Mouse (Mus musculus): ENCODE data around the gene Sbk2. TPM values are rescaled to one million over a fixed set of nuclear protein-coding genes. Genes with fewer than 3 reads are reported as not detected.
"Not testable (repeated sequence)": the region's sequence is repeated elsewhere in the genome, so short reads cannot be mapped to it uniquely, and the experiment has no call there.

The Sbk2 gene
- total RNA-seq (2021): 10 to 100 TPM; 22.4 to 28.7 TPM

GRCm38 (mm10) chr7:4964272-4964671 is at the start of gene Sbk2:
Gene Sbk2, minus strand, starts transcription at chr7:4964406.
- DNase-seq (ENCODE audit: low spot score): peak; percentile 59
- intact Hi-C loops (cut with DNase I): loop anchor here (2.0 kb wide), 1 partner anchor 21 kb away; no protein-coding TSS in a partner anchor

GRCm38 (mm10) chr7:5012681-5013513 is 48.7 kb upstream of the Sbk2 start:
- intact Hi-C loops (cut with DNase I): loop anchor here (5.0 kb wide), 3 partner anchors 39 to 196 kb away; partner anchors contain the start of gene Zfp580
- no peak for DNase-seq (ENCODE audit: low spot score)

GRCm38 (mm10) chr7:5008229-5008628 is 44.0 kb upstream of the Sbk2 start:
- no peak for DNase-seq (ENCODE audit: low spot score)
- intact Hi-C loops (cut with DNase I): no loop called here

GRCm38 (mm10) chr7:5002876-5003275 is 38.7 kb upstream of the Sbk2 start:
- intact Hi-C loops (cut with DNase I); DNase-seq (ENCODE audit: low spot score): not testable (repeated sequence)

GRCm38 (mm10) chr7:4999876-5000275 is 35.7 kb upstream of the Sbk2 start:
- intact Hi-C loops (cut with DNase I): no loop called here
- DNase-seq (ENCODE audit: low spot score): no peak

GRCm38 (mm10) chr7:4996934-4997333 is 32.7 kb upstream of the Sbk2 start:
- intact Hi-C loops (cut with DNase I): loop anchor here (2.0 kb wide), 1 partner anchor 54 kb away; the partner anchor contains the start of gene Zfp580
- no peak for DNase-seq (ENCODE audit: low spot score)

GRCm38 (mm10) chr7:4996003-4996895 is 32.0 kb upstream of the Sbk2 start, which contains the start of gene Zfp579:
Gene Zfp579, minus strand, starts transcription at chr7:4996158.
- DNase-seq (ENCODE audit: low spot score): peak; percentile 81
- intact Hi-C loops (cut with DNase I): loop anchor here (2.0 kb wide), 1 partner anchor 55 kb away; the partner anchor contains the start of gene Zfp580

GRCm38 (mm10) chr7:4995268-4996002 is 31.2 kb upstream of the Sbk2 start:
- intact Hi-C loops (cut with DNase I): loop anchor here (2.0 kb wide), 1 partner anchor 55 kb away; the partner anchor contains the start of gene Zfp580
- no peak for DNase-seq (ENCODE audit: low spot score)

GRCm38 (mm10) chr7:4993999-4994788 is 30.0 kb upstream of the Sbk2 start:
- DNase-seq (ENCODE audit: low spot score): no peak
- intact Hi-C loops (cut with DNase I): no loop called here

GRCm38 (mm10) chr7:4993347-4993998 is 29.3 kb upstream of the Sbk2 start:
- intact Hi-C loops (cut with DNase I): no loop called here
- no peak for DNase-seq (ENCODE audit: low spot score)

- DNase-seq (ENCODE audit: low spot score): no peak
- intact Hi-C loops (cut with DNase I): no loop called here
Measured at GRCm38 (mm10) chr7:4988250-4988649, 24.0 kb upstream of the Sbk2 start.

GRCm38 (mm10) chr7:4976832-4977231 is 12.6 kb upstream of the Sbk2 start:
- intact Hi-C loops (cut with DNase I): no loop called here
- DNase-seq (ENCODE audit: low spot score): no peak

- no peak for DNase-seq (ENCODE audit: low spot score)
- intact Hi-C loops (cut with DNase I): no loop called here
Measured at GRCm38 (mm10) chr7:4975455-4975854, 11.2 kb upstream of the Sbk2 start.

GRCm38 (mm10) chr7:4972321-4973047 is 8.3 kb upstream of the Sbk2 start:
- intact Hi-C loops (cut with DNase I): no loop called here
- peak; percentile 70 for DNase-seq (ENCODE audit: low spot score)

GRCm38 (mm10) chr7:4971710-4972109 is 7.5 kb upstream of the Sbk2 start:
- intact Hi-C loops (cut with DNase I): no loop called here

GRCm38 (mm10) chr7:4971068-4971467 is 6.9 kb upstream of the Sbk2 start, which contains the start of gene Sbk3:
Gene Sbk3, minus strand, starts transcription at chr7:4971168.
- intact Hi-C loops (cut with DNase I): no loop called here
- DNase-seq (ENCODE audit: low spot score): no peak

More at GRCm38 (mm10) chr7:4971710-4972109, 7.5 kb upstream of the Sbk2 start:
- no peak for DNase-seq (ENCODE audit: low spot score)

GRCm38 (mm10) chr7:4964988-4965387 is 782 bp upstream of the Sbk2 start:
- no peak for DNase-seq (ENCODE audit: low spot score)
- intact Hi-C loops (cut with DNase I): loop anchor here (2.0 kb wide), 1 partner anchor 22 kb away; no protein-coding TSS in a partner anchor

- intact Hi-C loops (cut with DNase I): no loop called here
Measured at GRCm38 (mm10) chr7:4963527-4963926, 679 bp downstream of the Sbk2 start.

More at GRCm38 (mm10) chr7:4963527-4963926, 679 bp downstream of the Sbk2 start:
- no peak for DNase-seq (ENCODE audit: low spot score)

Measured in heart, postnatal 25 days (tissue).